Mouse (Mus musculus) liver, adult 2 months (tissue): ENCODE results near the gene Dock11. TPM values are rescaled to one million over a fixed set of nuclear protein-coding genes. Genes with fewer than 3 reads are reported as not detected.
A peak's percentile ranks its signal among the peaks of the same experiment; 100 is the strongest.

ENCODE experiments used
- DNase-seq: peaks from one replicate; pipeline ENCODE4 v3.0.0-alpha.2; 2011; ENCODE audit warnings: low read depth, low spot score; ENCODE audit errors: extremely low read depth
- H3K27ac ChIP-seq: fragments of 200-500 bp; replicated peaks from 2 replicates; pipeline ENCODE4 v1.5.1; 2012; ENCODE audit warnings: low read depth, mild to moderate bottlenecking, control low read depth, inconsistent platforms, low read length; ENCODE audit not compliant: insufficient read depth
- H3K27me3 ChIP-seq: fragments of 200-500 bp; 2 replicates; pipeline ENCODE4 v1.6.1; 2012; ENCODE audit warnings: mild to moderate bottlenecking, moderate library complexity, low read length, inconsistent platforms; ENCODE audit not compliant: control insufficient read depth, insufficient read depth
- H3K36me3 ChIP-seq: fragments of 200-500 bp; 2 replicates; pipeline ENCODE4 v1.6.1; 2012; ENCODE audit warnings: low read length, inconsistent platforms; ENCODE audit not compliant: control insufficient read depth, insufficient read depth
- H3K4me1 ChIP-seq: fragments of 200-500 bp; 2 replicates; pipeline ENCODE4 v1.6.1; 2011; ENCODE audit warnings: low read length; ENCODE audit not compliant: control insufficient read depth, insufficient read depth
- H3K4me3 ChIP-seq: fragments of 200-500 bp; 2 replicates; pipeline ENCODE4 v1.5.1; 2011; ENCODE audit warnings: low read depth, mild to moderate bottlenecking, control low read depth, low read length, moderate library complexity; ENCODE audit not compliant: insufficient read depth
- H3K79me2 ChIP-seq: fragments of 200-500 bp; 2 replicates; pipeline ENCODE4 v1.6.1; 2012; ENCODE audit warnings: inconsistent platforms, mild to moderate bottlenecking, low read length, moderate library complexity; ENCODE audit not compliant: control insufficient read depth, insufficient read depth
- H3K9ac ChIP-seq: fragments of 200-500 bp; 2 replicates; pipeline ENCODE4 v1.6.1; 2012; ENCODE audit warnings: low read depth, mild to moderate bottlenecking, control low read depth, inconsistent platforms, low read length
- CTCF ChIP-seq: fragments of 200-500 bp; IDR thresholded peaks from 2 replicates; pipeline ENCODE4 v1.5.1; 2011; ENCODE audit warnings: low read depth, low read length, control low read depth
- POLR2A ChIP-seq: fragments of 200-500 bp; IDR thresholded peaks from 2 replicates; pipeline ENCODE4 v1.6.1; 2011; ENCODE audit warnings: low read length, control low read depth; ENCODE audit not compliant: insufficient read depth; ENCODE audit errors: extremely low read depth
- WGBS: fragments of 180-500 bp; shearing (Covaris S2); methylation state at CpG from one replicate; pipeline ENCODE4 v1.1.7; 2018; 5-methylcytosine and 5-hydroxymethylcytosine counted together
- polyA plus RNA-seq: library from polyadenylated mRNA; depleted of rRNA; stranded (reverse); fragments of >200 nt; gene quantifications from 2 replicates; pipeline ENCODE4 v1.2.3, GENCODE M21; 2012; rRNA removed
- total RNA-seq: library from RNA; depleted of rRNA; stranded (reverse); fragments of >200 nt; gene quantifications from 2 replicates; pipeline ENCODE4 v1.2.3, GENCODE M21; 2014; rRNA removed

Dock11 gene
- total and polyA plus RNA-seq, 2 experiments, result 0.18 to 1.8 TPM

GRCm38 (mm10) chrX:36101318-36101717, 212.7 kb downstream of the Dock11 start:
- no peaks in the 10 kb centered on the region for H3K27me3 ChIP-seq
- H3K36me3 ChIP-seq, result no peaks in the 10 kb centered on the region
- no peak overlapping the region for H3K4me3 ChIP-seq
- no peak overlapping the region for H3K9ac ChIP-seq
- H3K4me1 ChIP-seq, result 0 out of 2 replicates have a peak, but pooled peaks cover 2% of the 10 kb centered on the region
- WGBS, result 76% methylated on average over 3 of the region's 3 CpGs
- no peak for DNase-seq
- no peaks in the 10 kb centered on the region for H3K79me2 ChIP-seq
- no peak overlapping the region for H3K27ac ChIP-seq
- TF ChIP-seq CTCF (no peak), POLR2A (no peak)

DNA sequence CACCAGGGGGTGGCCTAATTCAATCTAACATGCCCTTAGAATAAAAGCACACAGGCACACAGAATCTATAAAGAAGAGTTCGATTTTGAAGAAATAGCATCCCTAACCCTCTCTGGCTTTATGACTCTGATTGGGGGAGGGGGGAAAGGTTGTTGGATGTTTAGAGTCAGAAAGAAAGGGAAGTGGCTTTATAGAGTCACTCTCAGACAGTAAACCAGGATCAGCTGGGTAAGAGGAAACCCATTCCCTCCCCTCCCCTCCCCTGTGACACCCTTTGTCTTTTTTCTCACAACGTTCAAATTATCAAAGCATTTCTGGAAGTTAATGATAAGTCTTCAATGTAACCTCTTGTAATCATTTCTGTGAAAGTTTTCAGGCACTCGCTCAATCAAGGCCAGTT, 220.0 kb downstream of the Dock11 start:
- WGBS, result 25% methylated on average over 3 of the region's 3 CpGs
- no peaks in the 10 kb centered on the region for H3K79me2 ChIP-seq
- H3K27ac ChIP-seq, result no peak overlapping the region
- H3K4me1 ChIP-seq, result peaks cover 4% of the 10 kb centered on the region; the same call in 1 of the 2 replicates
- no peak overlapping the region for H3K4me3 ChIP-seq
- no peaks in the 10 kb centered on the region for H3K36me3 ChIP-seq
- no peak overlapping the region for H3K9ac ChIP-seq
- no peak for TF ChIP-seq CTCF
- DNase-seq, result no peak
- no peaks in the 10 kb centered on the region for H3K27me3 ChIP-seq

DNA sequence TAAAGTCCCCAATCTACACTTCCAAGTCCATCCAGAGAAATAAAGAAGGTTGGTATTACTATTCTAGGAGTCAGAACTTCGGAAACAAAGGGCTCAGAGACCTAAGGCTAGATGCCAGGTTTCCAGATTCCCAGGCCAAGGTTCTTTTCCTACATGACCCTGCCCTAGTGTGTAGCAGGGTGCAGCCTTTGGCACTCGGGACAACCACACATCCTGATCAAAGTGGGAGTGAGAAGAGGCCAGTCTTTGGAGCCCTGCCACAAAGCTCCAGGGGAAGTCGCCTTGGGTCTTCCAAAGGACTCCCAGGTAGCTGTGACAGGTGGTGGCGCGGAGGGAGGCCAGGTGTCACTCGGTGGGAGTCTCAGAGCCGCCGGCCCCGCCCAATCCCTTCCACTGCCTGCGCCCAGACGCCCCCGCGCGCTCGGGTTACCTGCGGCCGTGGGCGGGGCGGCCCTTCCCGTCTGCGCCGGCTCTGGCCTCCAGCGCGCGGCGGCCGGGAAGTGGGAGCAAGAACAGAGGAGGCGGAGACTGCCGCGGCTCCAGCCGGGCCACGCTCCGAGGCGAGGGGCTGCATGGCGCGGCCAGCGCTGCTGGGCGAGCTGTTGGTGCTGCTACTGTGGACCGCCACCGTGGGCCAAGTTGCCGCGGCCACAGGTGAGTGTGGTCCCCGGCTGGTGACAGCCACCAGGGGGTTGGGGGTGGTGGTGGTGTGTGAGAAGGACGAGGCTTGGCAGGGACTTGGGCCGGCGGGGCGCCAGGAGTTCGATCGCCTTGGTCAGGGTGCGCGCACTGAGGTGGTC, 223.2 kb downstream of the Dock11 start, which contains the start of gene Il13ra1:
Gene Il13ra1 (plus strand): TSS at position 489 of the 800 bp plus-strand sequence.
- TF ChIP-seq CTCF, result no peak
- TF ChIP-seq POLR2A, result no peak
- Histone ChIP-seq H3K36me3 (no peaks in the 10 kb centered on the region), H3K4me1 (peaks cover 9% of the 10 kb centered on the region; the same call in 1 of the 2 replicates), H3K27ac (peak within 1 kb of the TSS; percentile 93), H3K9ac (peak within 1 kb of the TSS; percentile 97), H3K79me2 (peaks cover 4% of the 10 kb centered on the region; the same call in 1 of the 2 replicates), H3K4me3 (peak within 1 kb of the TSS; percentile 99), H3K27me3 (no peaks in the 10 kb centered on the region)
- DNase-seq, result peak; percentile 79
- WGBS, result 3% methylated on average over 33 of the region's 51 CpGs

- H3K9ac ChIP-seq, result peak overlapping the region; percentile 97
- under 1% methylated on average over 9 of the region's 9 CpGs for WGBS
- H3K4me3 ChIP-seq, result peak overlapping the region; percentile 99
Observed at GRCm38 (mm10) chrX:36112422-36112750, 223.8 kb downstream of the Dock11 start.

GRCm38 (mm10) chrX:36115171-36115570, 226.5 kb downstream of the Dock11 start:
- no peak overlapping the region for H3K27ac ChIP-seq
- H3K27me3 ChIP-seq, result no peaks in the 10 kb centered on the region
- TF ChIP-seq POLR2A (no peak), CTCF (no peak)
- H3K4me3 ChIP-seq, result no peak overlapping the region
- H3K4me1 ChIP-seq, result peaks cover 9% of the 10 kb centered on the region; the same call in 1 of the 2 replicates
- H3K79me2 ChIP-seq, result peaks cover 7% of the 10 kb centered on the region; the same call in 1 of the 2 replicates
- WGBS, result 74% methylated on average over 4 of the region's 4 CpGs
- H3K9ac ChIP-seq, result no peak overlapping the region
- no peak for DNase-seq
- no peaks in the 10 kb centered on the region for H3K36me3 ChIP-seq

More at GRCm38 (mm10) chrX:36112422-36112750, 223.8 kb downstream of the Dock11 start:
- H3K36me3 ChIP-seq, result no peaks in the 10 kb centered on the region
- H3K27ac ChIP-seq, result peak overlapping the region; percentile 93
- DNase-seq, result no peak
- peaks cover 9% of the 10 kb centered on the region; the same call in 1 of the 2 replicates for H3K4me1 ChIP-seq
- no peaks in the 10 kb centered on the region for H3K27me3 ChIP-seq
- no peak for TF ChIP-seq CTCF
- no peak for TF ChIP-seq POLR2A
- peaks cover 4% of the 10 kb centered on the region; the same call in 1 of the 2 replicates for H3K79me2 ChIP-seq

Other genes starting within 250 kb of the Dock11 start
- gene Il13ra1, start 223.3 kb downstream of the Dock11 start, total RNA-seq, result 37.9 and 44.3 TPM in 2 replicates
- 7.1 and 7.3 TPM in 2 replicates for gene Il13ra1, start 223.3 kb downstream of the Dock11 start, polyA plus RNA-seq